Mouse (Mus musculus): ENCODE results near the gene Traf5. TPM values are rescaled to one million over a fixed set of nuclear protein-coding genes. Genes with fewer than 3 reads are reported as not detected.

The Traf5 gene
- total RNA-seq, 1 experiment from 2014 or later = 6.9 TPM

GRCm38 (mm10) chr1:191974509-191975405, 117.6 kb downstream of the Traf5 start:
- no peak for DNase-seq

- DNase-seq = no peak
Observed at GRCm38 (mm10) chr1:191969939-191970338, 122.4 kb downstream of the Traf5 start.

- DNase-seq = peak; percentile 88
Observed at GRCm38 (mm10) chr1:191964773-191965481, 127.4 kb downstream of the Traf5 start.

GRCm38 (mm10) chr1:191963948-191964772, 128.2 kb downstream of the Traf5 start:
- DNase-seq = peak; percentile 92

GRCm38 (mm10) chr1:191963413-191963812, 128.9 kb downstream of the Traf5 start:
- no peak for DNase-seq

GRCm38 (mm10) chr1:191960946-191961345, 131.4 kb downstream of the Traf5 start:
- no peak for DNase-seq

GRCm38 (mm10) chr1:191957321-191957720, 135.0 kb downstream of the Traf5 start:
- DNase-seq = no peak

GRCm38 (mm10) chr1:191956871-191957270, 135.5 kb downstream of the Traf5 start:
- peak; percentile 28 for DNase-seq

GRCm38 (mm10) chr1:191956261-191956660, 136.1 kb downstream of the Traf5 start:
- no peak for DNase-seq

- peak; percentile 21 for DNase-seq
Observed at GRCm38 (mm10) chr1:191955101-191955500, 137.3 kb downstream of the Traf5 start.

GRCm38 (mm10) chr1:191952733-191953335, 139.5 kb downstream of the Traf5 start:
- DNase-seq = no peak

GRCm38 (mm10) chr1:191950611-191951010, 141.7 kb downstream of the Traf5 start:
- DNase-seq = no peak

GRCm38 (mm10) chr1:191948600-191948999, 143.8 kb downstream of the Traf5 start:
- DNase-seq = no peak

GRCm38 (mm10) chr1:191947796-191948195, 144.6 kb downstream of the Traf5 start:
- DNase-seq = no peak

Small RNAs within 50 kb of the gene (microRNA-seq; reads per million reads assigned to microRNA genes)
- gene Mir3473c = 0 reads per million in 2 experiments

Other genes starting within 250 kb of the Traf5 start
- 17.8 and 25.2 TPM in 2 replicates for gene Slc30a1, start 185.8 kb downstream of the Traf5 start, total RNA-seq (2021)
- gene Rd3, start 115.2 kb downstream of the Traf5 start, total RNA-seq (2021) = 0.26 TPM in 1 of 2 replicates, not detected in the other
- 26.9 and 32.8 TPM in 2 replicates for gene Rcor3, start 45.5 kb upstream of the Traf5 start, total RNA-seq (2021)
- gene Kcnh1, start 98.2 kb upstream of the Traf5 start, total RNA-seq (2021) = 0.26 and 0.60 TPM in 2 replicates